Mouse (Mus musculus) C2C12 (cell line): ENCODE measurements around the gene Slc35f6. TPM values are rescaled to one million over a fixed set of nuclear protein-coding genes. Genes with fewer than 3 reads are reported as not detected.

Experiments
- H3K27me3 ChIP-seq: one replicate; pipeline ENCODE4 v1.6.1; 2011; ENCODE audit not compliant: control insufficient read depth, insufficient read depth, insufficient read length
- H3K36me3 ChIP-seq: one replicate; pipeline ENCODE4 v1.6.1; 2011; ENCODE audit not compliant: control insufficient read depth, insufficient read depth
- H3K4me3 ChIP-seq: one replicate; pipeline ENCODE4 v1.5.1; 2011; ENCODE audit warnings: mild to moderate bottlenecking, control low read depth; ENCODE audit not compliant: poor library complexity, insufficient read depth, severe bottlenecking
- H3K79me2 ChIP-seq: one replicate; pipeline ENCODE4 v1.6.1; 2011; ENCODE audit not compliant: control insufficient read depth, insufficient read depth
- H3K79me3 ChIP-seq: one replicate; pipeline ENCODE4 v1.6.1; 2011; ENCODE audit warnings: low read depth, control low read depth
- H3ac ChIP-seq: one replicate; pipeline ENCODE3; 2011; ENCODE audit warnings: low read depth; ENCODE audit not compliant: control insufficient read depth, insufficient read length
- CEBPB ChIP-seq: IDR thresholded peaks from one replicate; pipeline ENCODE4 v1.6.1; 2011; ENCODE audit warnings: low read depth, mild to moderate bottlenecking, control low read depth, moderate library complexity
- CTCF ChIP-seq: IDR thresholded peaks from one replicate; pipeline ENCODE4 v1.5.1; 2011; ENCODE audit not compliant: control insufficient read depth, insufficient read depth, insufficient read length
- FOSL1 ChIP-seq: IDR thresholded peaks from one replicate; pipeline ENCODE4 v1.8.0; 2011; ENCODE audit warnings: mild to moderate bottlenecking, low read length; ENCODE audit not compliant: poor library complexity, insufficient read depth, severe bottlenecking
- MAX ChIP-seq: IDR thresholded peaks from one replicate; pipeline ENCODE4 v1.6.1; 2011; ENCODE audit warnings: mild to moderate bottlenecking, control low read depth
- MYOD1 ChIP-seq: IDR thresholded peaks from one replicate; pipeline ENCODE4 v1.6.1; 2011; ENCODE audit warnings: low read depth; ENCODE audit not compliant: control insufficient read depth, insufficient read length
- MYOG ChIP-seq: IDR thresholded peaks from one replicate; pipeline ENCODE4 v1.6.1; 2011; ENCODE audit not compliant: control insufficient read depth, insufficient read length; ENCODE audit errors: extremely low read depth
- USF1 ChIP-seq: IDR thresholded peaks from one replicate; pipeline ENCODE4 v1.6.1; 2011; ENCODE audit warnings: low read depth, mild to moderate bottlenecking, control low read depth, moderate library complexity
- polyA plus RNA-seq: library from polyadenylated mRNA; unstranded; fragments of >200 nt; fragmentation: generic; extraction: Trizol; gene quantifications from one replicate; pipeline ENCODE4 v1.2.1, GENCODE M21; 2012; ENCODE audit warnings: missing spikeins

The Slc35f6 gene
- polyA plus RNA-seq, 1 experiment = 24.9 TPM

DNA sequence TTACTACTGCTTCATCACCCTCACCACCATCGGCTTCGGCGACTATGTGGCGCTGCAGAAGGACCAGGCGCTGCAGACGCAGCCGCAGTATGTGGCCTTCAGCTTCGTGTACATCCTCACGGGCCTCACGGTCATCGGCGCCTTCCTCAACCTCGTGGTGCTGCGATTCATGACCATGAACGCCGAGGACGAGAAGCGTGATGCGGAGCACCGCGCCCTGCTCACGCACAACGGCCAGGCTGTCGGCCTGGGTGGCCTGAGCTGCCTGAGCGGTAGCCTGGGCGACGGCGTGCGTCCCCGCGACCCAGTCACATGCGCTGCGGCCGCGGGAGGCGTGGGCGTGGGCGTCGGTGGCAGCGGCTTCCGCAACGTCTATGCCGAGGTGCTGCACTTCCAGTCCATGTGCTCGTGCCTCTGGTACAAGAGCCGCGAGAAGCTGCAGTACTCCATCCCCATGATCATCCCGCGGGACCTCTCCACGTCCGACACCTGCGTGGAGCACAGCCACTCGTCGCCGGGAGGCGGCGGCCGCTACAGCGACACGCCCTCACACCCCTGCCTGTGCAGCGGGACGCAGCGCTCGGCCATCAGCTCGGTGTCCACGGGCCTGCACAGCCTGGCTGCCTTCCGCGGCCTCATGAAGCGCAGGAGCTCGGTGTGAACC, 25.4 kb upstream of the Slc35f6 start:
- Histone ChIP-seq H3K79me2 (no peaks in the 10 kb centered on the region), H3K79me3 (no peaks in the 10 kb centered on the region), H3K27me3 (peaks cover 37% of the 10 kb centered on the region), H3ac (no peak overlapping the region), H3K36me3 (no peaks in the 10 kb centered on the region), H3K4me3 (no peak overlapping the region)
- no peak for TF ChIP-seq FOSL1
- no peak for TF ChIP-seq MYOD1
- no peak for TF ChIP-seq USF1
- no peak for TF ChIP-seq CEBPB
- TF ChIP-seq MAX = no peak
- no peak for TF ChIP-seq CTCF
- no peak for TF ChIP-seq MYOG

DNA sequence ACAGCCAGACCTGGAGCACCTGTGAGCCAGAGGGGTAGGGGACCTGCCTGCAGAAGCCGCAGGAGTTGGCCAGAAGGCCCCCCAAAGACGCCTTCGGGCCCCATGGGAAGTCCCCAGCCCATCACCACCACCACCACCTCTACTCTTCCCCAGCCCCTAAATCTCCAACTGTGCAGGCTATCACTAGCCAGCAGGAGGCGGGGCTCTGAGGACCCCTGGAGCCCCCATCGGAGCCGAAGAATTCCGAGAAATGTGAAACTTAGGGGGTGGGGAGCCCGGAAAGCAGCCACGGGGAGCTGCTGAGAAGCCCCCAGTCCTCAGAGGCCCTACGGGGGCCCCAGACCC, 24.9 kb upstream of the Slc35f6 start:
- no peaks in the 10 kb centered on the region for H3K79me3 ChIP-seq
- H3K36me3 ChIP-seq = no peaks in the 10 kb centered on the region
- peaks cover 37% of the 10 kb centered on the region for H3K27me3 ChIP-seq
- H3K4me3 ChIP-seq = no peak overlapping the region
- no peak overlapping the region for H3ac ChIP-seq
- no peak for TF ChIP-seq MYOG
- H3K79me2 ChIP-seq = no peaks in the 10 kb centered on the region

DNA sequence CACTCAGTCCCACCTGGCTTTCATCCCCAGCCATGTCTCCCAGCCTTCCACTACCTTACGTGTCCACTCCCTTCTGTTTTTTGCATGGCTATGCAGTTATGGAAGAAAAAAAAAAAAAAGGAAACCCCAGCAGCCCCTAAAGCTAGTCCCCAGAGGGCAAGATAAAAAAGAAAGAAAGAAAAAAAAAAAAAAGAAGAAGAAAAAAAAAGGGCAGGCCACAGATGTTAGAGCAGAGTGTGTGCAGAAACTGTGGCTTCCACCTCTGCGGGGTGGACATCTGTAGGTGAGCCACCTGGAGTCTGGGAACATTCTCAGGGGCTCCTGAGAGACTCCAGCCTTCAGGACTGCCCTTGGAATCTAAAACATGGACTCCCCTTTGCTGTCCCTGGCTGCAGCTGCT, 24.4 kb upstream of the Slc35f6 start:
- H3K79me2 ChIP-seq = no peaks in the 10 kb centered on the region
- peaks cover 37% of the 10 kb centered on the region for H3K27me3 ChIP-seq
- H3K36me3 ChIP-seq = no peaks in the 10 kb centered on the region
- TF ChIP-seq FOSL1 = no peak
- TF ChIP-seq MAX = no peak
- TF ChIP-seq MYOD1 = no peak
- no peak for TF ChIP-seq CEBPB
- TF ChIP-seq USF1 = no peak
- no peak for TF ChIP-seq MYOG
- no peak for TF ChIP-seq CTCF
- no peaks in the 10 kb centered on the region for H3K79me3 ChIP-seq
- no peak overlapping the region for H3ac ChIP-seq
- no peak overlapping the region for H3K4me3 ChIP-seq

DNA sequence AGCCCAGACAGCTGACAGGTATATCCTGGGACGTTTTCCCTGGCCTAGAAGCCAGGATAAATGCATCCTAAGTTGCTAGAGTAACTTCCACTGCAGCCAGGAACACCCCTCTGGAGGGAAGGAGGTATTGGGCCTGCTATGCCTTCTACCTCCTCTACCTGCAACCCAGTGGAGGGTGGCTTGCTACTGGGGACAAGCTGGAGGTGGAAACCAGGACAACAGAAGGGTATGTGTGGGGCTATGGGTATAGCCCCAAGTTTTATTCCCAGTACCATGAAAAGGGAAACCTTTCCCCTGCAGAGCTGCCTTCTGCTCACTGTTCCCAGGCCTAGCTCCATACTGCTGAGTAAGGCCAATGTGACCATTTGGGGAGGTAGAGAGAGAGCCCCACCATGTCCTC, 23.4 kb upstream of the Slc35f6 start:
- H3K79me2 ChIP-seq = no peaks in the 10 kb centered on the region
- TF ChIP-seq CTCF (no peak), MAX (no peak), MYOG (no peak), CEBPB (no peak), MYOD1 (no peak), FOSL1 (no peak), USF1 (no peak)
- H3K4me3 ChIP-seq = no peak overlapping the region
- H3K36me3 ChIP-seq = no peaks in the 10 kb centered on the region
- H3K79me3 ChIP-seq = no peaks in the 10 kb centered on the region
- peaks cover 37% of the 10 kb centered on the region for H3K27me3 ChIP-seq
- H3ac ChIP-seq = no peak overlapping the region

DNA sequence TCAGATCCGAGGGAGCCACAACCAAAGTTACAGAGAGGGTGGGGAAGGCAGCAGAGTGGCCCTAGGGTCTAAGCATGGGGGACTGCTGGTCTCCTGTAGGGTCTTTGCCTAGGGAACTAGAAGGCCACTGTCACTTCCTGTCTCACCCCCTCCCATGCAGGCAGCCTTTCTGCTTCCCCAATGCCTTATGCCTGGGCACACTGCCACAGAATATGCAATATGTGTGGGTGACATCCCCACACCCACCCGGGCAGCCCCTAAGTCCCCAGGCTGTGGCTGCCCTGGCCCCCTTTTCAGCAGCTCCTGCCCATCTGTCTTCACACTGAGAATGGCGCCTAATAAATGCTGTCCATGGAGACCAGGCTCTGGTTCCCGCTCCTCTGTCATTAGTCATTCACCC, 22.8 kb upstream of the Slc35f6 start:
- peaks cover 41% of the 10 kb centered on the region for H3K27me3 ChIP-seq
- H3K79me3 ChIP-seq = no peaks in the 10 kb centered on the region
- no peaks in the 10 kb centered on the region for H3K79me2 ChIP-seq
- TF ChIP-seq CTCF (no peak), MYOD1 (no peak)
- H3K36me3 ChIP-seq = no peaks in the 10 kb centered on the region
- H3K4me3 ChIP-seq = no peak overlapping the region
- H3ac ChIP-seq = no peak overlapping the region

DNA sequence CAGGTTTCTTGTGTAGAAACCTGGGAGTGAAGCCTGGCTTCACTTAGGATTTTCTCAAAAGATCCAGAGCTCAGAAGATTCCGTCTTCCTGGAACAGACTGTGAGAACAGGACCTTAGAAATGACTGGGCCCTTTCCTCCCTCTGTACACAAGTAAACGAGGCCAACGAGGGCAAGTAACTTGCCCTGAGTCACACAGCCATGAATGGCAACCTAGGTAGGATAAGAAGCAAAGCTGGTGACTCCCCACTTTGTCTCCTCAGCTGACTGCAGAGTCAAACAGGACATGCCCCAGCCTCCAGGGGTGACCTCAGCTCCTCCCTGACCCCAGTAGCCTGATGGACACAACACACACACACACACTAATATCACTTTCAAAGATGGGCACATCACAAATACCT, 22.4 kb upstream of the Slc35f6 start:
- no peak overlapping the region for H3ac ChIP-seq
- no peaks in the 10 kb centered on the region for H3K79me2 ChIP-seq
- no peaks in the 10 kb centered on the region for H3K79me3 ChIP-seq
- no peak for TF ChIP-seq CEBPB
- no peak for TF ChIP-seq MYOD1
- TF ChIP-seq USF1 = no peak
- no peak for TF ChIP-seq FOSL1
- no peak for TF ChIP-seq CTCF
- no peak for TF ChIP-seq MYOG
- TF ChIP-seq MAX = no peak
- no peak overlapping the region for H3K4me3 ChIP-seq
- H3K36me3 ChIP-seq = no peaks in the 10 kb centered on the region
- peaks cover 43% of the 10 kb centered on the region for H3K27me3 ChIP-seq
